Mouse (Mus musculus): ENCODE data around the gene Fam193b.
"Not testable (repeated sequence)": the region's sequence is repeated elsewhere in the genome, so short reads cannot be mapped to it uniquely, and the experiment has no call there.

Gene Fam193b

GRCm38 (mm10) chr13:55571027-55571751, at the start of gene Fam193b:
Fam193b (minus strand) TSS chr13:55571120.
- peak; percentile 92 for DNase-seq (ENCODE audit: low read depth)

- DNase-seq (ENCODE audit: low read depth): no peak
These were observed 49.4 kb upstream of the Fam193b start for GRCm38 (mm10) chr13:55620275-55620674.

- no peak for DNase-seq (ENCODE audit: low read depth)
These were observed 48.4 kb upstream of the Fam193b start for GRCm38 (mm10) chr13:55619328-55619727.

- DNase-seq (ENCODE audit: low read depth): no peak
These were observed 42.6 kb upstream of the Fam193b start for GRCm38 (mm10) chr13:55613471-55613870.

GRCm38 (mm10) chr13:55611996-55612395, 41.1 kb upstream of the Fam193b start:
- DNase-seq (ENCODE audit: low read depth): no peak

GRCm38 (mm10) chr13:55607624-55608006, 36.7 kb upstream of the Fam193b start:
- DNase-seq (ENCODE audit: low read depth): no peak

GRCm38 (mm10) chr13:55606899-55607623, 36.1 kb upstream of the Fam193b start:
- no peak for DNase-seq (ENCODE audit: low read depth)

GRCm38 (mm10) chr13:55604606-55605005, 33.7 kb upstream of the Fam193b start:
- DNase-seq (ENCODE audit: low read depth): no peak

- DNase-seq (ENCODE audit: low read depth): peak; percentile 76
These were observed 30.7 kb upstream of the Fam193b start for GRCm38 (mm10) chr13:55601611-55602010.

GRCm38 (mm10) chr13:55600657-55601056, 29.7 kb upstream of the Fam193b start:
- peak; percentile 94 for DNase-seq (ENCODE audit: low read depth)

GRCm38 (mm10) chr13:55599566-55600540, 28.9 kb upstream of the Fam193b start, which contains the start of gene B4galt7:
B4galt7 (plus strand) TSS chr13:55599896.
- peak; percentile 81 for DNase-seq (ENCODE audit: low read depth)

GRCm38 (mm10) chr13:55596802-55597201, 25.9 kb upstream of the Fam193b start:
- no peak for DNase-seq (ENCODE audit: low read depth)

- DNase-seq (ENCODE audit: low read depth): no peak
These were observed 24.5 kb upstream of the Fam193b start for GRCm38 (mm10) chr13:55595375-55595774.

- peak; percentile 35 for DNase-seq (ENCODE audit: low read depth)
These were observed 22.4 kb upstream of the Fam193b start for GRCm38 (mm10) chr13:55593254-55593747.

GRCm38 (mm10) chr13:55592512-55593253, 21.8 kb upstream of the Fam193b start:
- DNase-seq (ENCODE audit: low read depth): peak; percentile 95

GRCm38 (mm10) chr13:55591961-55592490, 21.1 kb upstream of the Fam193b start:
- DNase-seq (ENCODE audit: low read depth): no peak

- DNase-seq (ENCODE audit: low read depth): no peak
These were observed 7.2 kb upstream of the Fam193b start for GRCm38 (mm10) chr13:55578086-55578485.

GRCm38 (mm10) chr13:55576872-55577271, 6.0 kb upstream of the Fam193b start:
- not testable (repeated sequence) for DNase-seq (ENCODE audit: low read depth)

- peak; percentile 47 for DNase-seq (ENCODE audit: low read depth)
These were observed 5.0 kb upstream of the Fam193b start for GRCm38 (mm10) chr13:55575932-55576331.

- no peak for DNase-seq (ENCODE audit: low read depth)
These were observed 3.4 kb upstream of the Fam193b start for GRCm38 (mm10) chr13:55574321-55574720.

- no peak for DNase-seq (ENCODE audit: low read depth)
These were observed 2.5 kb upstream of the Fam193b start, which contains the start of gene Tmed9 for GRCm38 (mm10) chr13:55573432-55573831. Tmed9 (plus strand) TSS chr13:55573732.

All from 416B (cell line).